Mouse (Mus musculus) monocyte, adult 2 months (primary cell): ENCODE data around the gene Fbxl8.

Experiments used
- DNase-seq, 2 experiments: peaks; one replicate each; pipeline ENCODE4 v3.0.0; 2022; ENCODE audit warnings: low spot score in 2 of 2, low read depth in 1 of 2

Fbxl8 gene

DNA sequence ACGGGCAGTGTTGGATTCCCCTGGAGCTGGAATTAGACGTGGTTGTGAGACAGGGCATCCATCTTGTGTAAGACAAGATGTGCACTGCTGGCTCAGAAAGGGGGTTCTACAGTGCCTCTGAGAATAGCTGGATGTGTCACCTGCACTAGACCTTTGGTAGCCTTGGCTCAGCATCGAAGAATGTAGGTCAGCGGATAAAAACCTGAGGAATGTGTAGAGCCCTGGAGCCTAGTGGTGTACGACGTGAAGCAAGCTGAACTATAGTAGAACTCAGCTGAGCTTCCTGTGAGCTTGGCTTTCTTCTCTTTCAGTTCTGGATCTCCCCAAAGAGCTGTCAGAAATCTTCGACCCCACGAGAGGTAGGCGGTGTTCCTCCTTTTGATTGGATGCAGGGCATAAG, 39.4 kb downstream of the Fbxl8 start:
- no peak for DNase-seq

DNA sequence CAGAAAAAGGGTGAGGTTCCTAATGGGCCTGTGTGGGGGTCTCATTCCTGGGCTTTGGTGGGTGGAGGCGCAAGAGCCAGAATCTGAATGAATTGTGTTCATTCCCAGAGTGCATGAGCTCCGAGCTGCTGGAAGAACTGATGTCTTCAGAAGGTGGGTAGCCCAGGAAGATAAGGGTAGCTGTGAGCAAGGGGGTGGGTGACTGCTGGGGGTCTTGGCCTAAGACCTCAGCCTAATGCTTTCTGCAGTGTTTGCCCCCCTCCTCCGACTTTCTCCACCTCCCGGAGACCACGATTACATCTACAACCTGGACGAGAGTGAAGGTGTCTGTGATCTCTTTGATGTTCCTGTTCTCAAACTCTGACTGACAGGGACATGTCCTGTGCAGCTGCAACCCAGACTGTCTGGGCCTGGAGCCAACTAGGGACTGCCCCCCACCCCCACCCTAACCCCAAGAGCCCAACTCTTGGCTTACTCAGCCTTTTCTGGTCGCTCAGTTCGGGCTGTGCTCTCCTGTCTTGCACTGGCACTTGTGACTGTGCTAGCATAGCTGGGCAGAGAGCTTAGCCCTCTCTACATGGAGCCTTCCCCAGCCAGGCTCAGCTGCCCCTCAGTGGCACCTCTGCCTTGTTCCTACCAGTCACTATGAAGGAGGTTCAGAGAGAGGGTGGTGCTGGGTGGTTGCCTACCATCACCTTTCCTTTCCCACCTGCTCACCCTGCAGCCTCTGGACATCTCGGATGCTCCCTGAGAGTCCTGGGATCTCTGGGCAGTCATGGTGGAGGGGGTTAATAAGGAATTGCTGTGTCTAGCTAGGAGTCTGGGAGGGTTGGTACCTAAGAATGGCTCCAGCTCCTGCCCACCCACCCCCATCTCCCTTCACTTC, 40.1 kb downstream of the Fbxl8 start:
- DNase-seq = no peak

DNA sequence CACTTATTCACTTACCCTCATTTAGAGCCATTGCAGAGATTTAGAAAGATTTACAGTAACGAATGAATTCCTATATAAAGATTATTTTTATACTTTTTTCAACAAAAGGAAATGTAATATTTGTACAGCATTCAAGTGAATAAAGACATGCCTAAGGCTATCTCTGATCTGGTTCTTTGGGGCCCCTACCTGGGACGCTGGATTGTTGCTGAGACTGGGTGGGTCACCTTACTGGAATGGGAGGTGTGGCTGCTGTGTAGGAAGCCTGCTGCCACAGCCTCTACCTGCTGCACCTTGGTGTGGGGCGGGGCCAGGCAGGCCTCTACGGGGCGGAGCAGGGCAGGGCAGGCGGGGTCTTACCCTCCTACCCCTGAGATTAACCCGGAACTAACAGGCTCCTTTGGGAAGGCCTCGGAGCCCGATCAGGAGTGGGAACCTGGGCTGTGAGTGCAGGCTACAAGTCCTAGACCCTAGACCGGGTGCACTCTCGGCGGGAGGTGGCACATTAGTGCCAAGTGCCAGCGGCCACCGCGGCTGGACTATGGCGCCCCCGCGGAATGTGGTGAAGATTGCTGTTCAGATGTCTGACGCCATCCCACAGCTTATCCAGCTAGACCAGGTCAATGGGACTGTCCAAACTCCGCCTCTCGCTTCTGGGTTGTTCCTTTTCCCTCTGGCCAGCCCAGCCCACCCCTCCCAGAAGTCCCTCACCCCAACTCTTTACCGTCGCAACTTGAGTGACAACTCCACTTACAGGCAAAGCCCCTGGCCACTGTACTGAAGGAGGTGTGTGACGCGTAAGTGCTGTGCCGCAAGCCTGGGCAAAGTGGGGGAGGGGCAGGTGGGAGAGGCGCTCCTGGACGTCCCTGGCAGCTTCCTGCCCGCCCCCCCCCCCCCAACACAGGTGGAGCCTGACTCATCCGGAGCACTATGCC, 41.0 kb downstream of the Fbxl8 start, which contains the start of gene Elmo3:
Gene Elmo3, plus strand, starts transcription at position 391 of the 935 bp plus-strand sequence.
- DNase-seq = no peak

DNA sequence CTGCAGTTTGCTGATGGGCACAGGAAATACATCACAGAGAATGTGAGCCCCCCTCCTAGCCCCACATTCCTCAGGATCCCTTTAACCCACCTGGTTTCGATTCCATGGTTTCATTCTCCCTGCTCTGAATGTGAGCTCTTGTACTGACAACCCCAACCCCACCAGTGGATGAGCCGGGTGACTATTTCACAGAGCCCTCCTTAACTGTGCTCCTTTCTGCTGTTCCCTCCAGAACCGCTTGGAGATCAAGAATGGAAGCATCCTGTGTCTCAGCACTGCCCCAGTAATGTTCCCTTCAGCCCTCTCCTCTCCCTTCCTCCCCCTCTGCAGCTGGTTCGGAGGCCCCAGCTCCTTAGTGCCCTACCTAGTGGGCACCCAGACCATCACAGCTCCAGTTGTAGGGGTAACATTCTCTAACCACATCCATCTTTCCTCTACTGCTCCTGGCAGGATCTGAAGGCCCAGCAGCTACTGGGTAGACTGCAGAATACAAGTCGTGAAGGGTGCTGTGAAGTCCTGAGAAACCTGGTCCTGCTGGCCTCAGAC, 41.8 kb downstream of the Fbxl8 start:
- DNase-seq = no peak

DNA sequence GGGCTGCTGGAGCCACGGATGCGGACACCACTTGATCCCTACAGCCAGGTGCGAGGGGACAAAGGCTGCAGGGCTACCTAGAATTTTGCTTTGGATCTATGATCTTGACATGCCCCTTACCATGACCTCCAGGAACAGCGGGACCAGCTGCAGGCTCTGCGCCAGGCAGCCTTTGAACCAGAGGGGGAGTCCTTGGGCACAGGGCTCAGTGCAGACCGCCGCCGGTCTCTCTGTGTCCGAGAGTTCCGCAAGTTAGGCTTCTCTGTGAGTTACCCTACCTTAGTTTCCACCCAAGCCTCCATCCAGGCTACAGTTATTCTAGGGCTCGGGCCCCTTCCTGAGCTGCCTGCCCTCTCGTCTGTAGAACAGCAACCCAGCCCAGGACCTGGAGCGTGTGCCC, 43.2 kb downstream of the Fbxl8 start:
- DNase-seq = no peak

DNA sequence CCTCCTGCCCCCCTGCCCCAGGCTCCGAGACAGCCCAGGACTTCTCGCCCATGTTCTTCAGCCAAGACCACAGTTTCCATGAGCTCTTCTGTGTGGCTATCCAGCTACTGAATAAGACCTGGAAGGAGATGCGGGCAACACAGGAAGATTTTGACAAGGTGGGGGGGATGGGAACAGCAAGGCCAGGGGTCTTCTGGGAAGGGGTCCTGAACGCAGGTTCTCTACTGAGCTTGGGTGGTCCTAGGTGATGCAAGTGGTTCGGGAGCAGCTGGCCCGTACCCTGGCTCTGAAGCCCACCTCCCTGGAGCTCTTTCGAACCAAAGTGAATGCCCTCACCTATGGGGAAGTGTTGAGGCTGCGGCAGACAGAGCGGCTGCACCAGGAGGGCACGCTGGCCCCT, 44.0 kb downstream of the Fbxl8 start:
- DNase-seq = no peak

DNA sequence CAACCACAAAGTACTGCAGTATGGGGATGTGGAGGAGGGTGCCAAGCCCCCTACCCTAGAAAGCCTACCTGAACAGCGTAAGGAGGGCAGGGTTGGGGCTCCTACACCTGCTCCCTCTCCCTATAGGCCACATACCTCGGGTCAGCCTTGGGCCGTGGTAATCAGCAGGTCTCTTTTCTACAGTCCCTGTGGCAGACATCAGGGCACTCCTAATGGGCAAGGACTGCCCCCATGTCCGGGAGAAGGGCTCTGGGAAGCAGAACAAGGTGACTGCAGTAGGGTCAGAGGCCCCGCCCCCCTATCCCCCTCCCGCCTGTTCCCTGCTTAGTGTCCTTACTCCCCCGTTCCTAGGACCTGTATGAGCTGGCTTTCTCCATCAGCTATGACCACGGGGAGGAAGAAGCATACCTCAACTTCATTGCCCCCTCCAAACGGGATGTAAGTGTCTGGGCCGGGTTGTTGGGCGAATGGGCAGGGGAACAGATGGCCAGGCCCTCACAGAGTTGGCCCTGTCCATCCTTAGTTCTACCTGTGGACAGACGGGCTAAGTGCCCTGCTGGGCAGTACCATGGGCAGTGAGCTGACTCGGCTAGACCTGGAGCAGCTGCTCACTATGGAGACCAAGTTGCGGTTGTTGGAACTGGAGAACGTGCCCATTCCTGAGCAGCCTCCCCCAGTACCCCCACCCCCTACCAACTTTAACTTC, 44.8 kb downstream of the Fbxl8 start:
- no peak for DNase-seq

DNA sequence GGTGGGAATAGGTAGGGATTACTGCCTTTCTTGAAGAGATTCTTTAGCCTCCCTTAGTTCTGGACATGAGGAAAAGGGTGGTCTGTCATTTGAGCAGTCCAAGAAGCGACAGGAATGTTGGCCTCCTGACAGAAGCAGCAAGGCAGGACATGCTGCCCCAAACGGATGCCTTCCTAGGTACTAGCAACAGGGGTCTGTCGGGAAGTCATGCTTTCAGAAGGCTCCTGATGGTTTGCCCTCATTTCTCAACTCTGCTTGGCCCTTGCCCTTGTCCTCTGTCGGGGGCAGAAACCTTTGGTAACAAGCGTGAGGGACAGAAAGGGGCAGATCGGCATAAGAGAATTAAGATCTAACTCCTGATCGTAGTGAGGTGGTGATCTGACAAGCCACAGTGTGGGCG, 45.7 kb downstream of the Fbxl8 start:
- DNase-seq = no peak

DNA sequence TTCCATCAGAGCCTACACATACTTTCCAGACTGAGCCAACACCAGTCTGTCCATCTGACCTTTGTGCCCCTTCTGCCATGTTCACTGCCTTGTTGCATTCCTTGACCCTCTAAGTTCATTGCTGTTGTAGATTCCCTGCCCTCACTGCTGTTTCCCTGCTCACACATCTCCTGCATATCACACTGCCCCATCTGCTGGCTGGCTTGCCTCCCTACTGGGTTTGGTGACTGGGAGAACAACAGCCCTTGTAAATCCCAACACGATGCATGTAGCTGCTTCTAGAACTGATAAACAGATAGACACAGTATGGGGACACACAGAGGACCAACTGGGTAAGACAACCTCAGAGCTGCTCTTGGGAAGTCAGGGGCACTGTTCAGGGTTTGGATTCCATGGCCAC, 47.3 kb downstream of the Fbxl8 start:
- no peak for DNase-seq

DNA sequence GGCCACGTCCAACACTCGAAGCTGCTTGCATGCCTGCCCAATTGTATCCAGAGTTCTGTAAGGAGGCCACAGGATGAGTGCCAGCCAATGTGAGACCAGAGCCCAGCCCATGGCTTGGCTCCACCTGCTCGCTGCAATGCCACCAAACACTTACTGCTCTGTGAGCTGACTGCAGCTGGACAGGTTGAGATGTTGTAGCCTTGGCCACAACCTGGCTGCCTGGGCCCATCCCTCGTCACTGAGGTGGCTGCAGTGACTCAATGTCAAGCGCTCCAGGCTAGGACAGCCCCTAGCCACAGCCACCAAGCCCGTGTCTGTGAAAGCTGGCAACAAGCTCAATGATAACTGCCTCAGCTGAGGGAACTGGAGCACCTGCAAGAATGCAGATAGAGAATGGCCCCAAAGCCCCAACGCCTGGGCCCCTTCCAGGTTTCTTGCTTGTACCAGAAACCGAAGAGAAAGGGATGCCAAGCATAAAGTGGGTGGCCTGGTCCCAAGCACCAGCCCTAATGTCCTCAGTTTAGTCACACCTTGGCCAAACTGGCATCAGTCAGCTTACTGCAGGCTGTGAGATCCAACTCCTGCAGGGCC, 48.5 kb downstream of the Fbxl8 start:
- no peak for DNase-seq

DNA sequence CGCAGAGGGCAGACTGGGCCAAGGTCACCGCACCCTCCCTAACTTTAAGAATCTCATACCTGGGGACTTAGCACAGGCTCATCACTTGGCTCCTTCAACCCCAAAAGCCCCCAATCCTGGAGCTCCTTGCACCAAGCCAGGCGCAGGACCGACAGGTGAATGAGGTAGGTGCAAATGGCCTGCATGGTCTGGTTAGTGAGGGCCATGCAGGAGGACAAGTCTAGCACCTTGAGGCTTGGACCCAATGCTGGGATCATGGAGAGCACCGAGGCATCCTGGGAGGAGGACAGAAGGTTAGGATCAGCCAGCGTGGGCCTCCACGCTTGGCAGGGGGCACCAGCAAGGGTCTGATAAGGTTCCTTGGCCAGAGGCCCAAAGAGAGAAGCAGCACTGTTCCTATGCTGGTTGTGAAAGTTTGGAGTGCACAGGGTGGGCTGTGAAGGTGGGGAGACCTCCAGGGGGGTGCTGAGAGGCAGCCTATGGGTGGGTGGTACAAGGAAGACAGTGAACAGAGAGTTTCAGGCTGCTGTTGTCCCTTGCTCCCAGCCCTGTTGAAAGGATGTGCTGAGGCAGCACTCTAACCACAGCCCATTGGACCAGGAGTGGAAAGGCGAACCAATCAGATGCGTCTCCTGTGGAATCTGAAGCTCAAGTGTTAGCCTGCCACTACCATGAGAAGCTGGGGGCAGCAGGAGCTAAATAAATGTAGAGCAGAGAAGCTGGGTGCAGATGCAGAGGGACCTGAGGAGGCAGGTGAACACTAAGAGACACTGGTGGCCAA, 49.4 kb downstream of the Fbxl8 start:
- no peak for DNase-seq

DNA sequence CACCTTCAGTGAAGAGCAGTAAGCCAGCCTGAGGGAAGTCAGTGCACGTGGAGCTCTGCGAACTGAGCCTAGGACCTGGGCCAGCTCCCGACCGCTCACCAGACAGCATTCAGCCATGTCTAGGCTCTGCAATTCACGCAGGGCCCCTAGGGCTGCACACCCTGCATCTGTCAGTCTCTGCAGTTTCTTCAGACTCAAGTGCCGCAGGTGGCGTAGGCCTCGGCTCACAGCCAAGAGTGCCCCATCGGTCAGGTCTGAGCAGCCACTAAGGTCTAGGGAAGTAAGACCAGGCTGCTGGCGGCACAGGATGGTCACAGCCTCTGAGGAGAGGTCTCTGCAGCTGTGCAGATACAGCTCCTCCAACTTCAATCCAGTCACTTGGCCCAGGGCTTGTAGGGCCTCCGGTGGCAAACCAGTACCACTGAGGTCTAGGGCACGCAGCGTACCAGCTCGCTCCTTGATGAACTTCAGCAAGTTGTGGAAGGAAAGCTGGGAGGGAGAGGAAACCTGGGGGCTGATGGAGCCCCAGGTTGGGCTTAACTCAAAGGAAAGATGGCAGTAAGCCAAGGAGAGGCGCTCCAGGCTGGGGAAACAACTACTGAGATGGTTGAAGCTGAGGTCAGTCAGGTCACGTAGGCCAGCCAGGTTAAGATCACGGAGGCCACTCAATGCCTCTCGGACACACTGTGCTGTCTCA, 50.8 kb downstream of the Fbxl8 start:
- no peak for DNase-seq

DNA sequence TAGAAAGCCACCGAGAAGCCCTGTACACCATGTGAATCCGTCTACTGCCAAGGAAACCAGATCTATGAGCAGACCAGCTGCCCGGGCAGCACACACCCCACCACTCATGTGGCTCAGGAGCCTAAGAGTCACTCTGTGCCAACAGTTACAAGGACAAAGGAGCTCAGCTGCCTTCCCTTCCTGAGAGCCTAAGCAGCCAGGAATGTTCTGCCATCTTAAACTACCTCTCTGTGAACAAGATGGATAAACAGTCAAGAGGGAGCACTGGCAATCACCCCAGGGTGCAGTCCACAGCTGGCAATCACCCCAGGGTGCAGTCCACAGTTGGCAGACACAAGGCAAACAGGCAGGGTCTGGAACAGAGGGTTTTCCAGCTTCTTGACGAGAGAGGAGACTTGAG, 53.5 kb downstream of the Fbxl8 start:
- no peak for DNase-seq

DNA sequence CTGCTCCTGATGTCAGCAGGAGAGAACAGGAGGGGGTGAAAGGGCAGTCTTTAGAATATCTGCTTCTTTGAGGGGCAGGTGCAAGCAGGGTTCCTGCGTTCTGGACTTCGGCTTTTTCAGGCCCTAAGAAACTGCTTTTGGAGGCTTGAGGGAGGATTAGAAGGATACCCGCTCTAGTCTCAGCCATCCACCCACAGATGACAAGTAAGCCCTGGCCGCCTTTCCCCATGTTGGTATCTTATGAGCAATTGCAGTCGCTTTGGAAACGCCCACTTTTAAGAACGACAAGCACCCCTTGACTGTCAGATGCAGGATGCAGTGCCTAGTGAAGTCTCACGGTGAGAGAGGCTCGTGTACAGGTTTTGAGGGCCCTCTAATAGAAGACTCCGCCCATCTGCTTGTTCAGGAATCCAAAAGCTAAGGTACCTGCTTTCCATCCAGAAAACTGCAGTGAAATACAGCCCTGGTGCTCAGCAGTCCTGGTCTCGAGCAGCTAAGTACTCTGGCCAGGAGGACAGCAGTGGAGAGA, 54.3 kb downstream of the Fbxl8 start:
- DNase-seq = no peak
